Mouse (Mus musculus) heart, adult 2 months (tissue): ENCODE results near the gene Padi3.

Experiments
- CTCF ChIP-seq: fragments of 200-600 bp; IDR thresholded peaks from 2 replicates; pipeline ENCODE4 v1.8.1; 2022; ENCODE audit warnings: antibody characterized with exemption, mild to moderate bottlenecking, moderate library complexity
- EP300 ChIP-seq: fragments of 200-500 bp; IDR thresholded peaks from 2 replicates; pipeline ENCODE4 v1.6.1; 2011; ENCODE audit warnings: low read depth, low read length, control low read depth; ENCODE audit not compliant: insufficient read depth
- POLR2A ChIP-seq: fragments of 200-500 bp; IDR thresholded peaks from 2 replicates; pipeline ENCODE4 v1.6.1; 2011; ENCODE audit warnings: mild to moderate bottlenecking, low read depth, low read length, control low read depth; ENCODE audit not compliant: insufficient read depth

DNA sequence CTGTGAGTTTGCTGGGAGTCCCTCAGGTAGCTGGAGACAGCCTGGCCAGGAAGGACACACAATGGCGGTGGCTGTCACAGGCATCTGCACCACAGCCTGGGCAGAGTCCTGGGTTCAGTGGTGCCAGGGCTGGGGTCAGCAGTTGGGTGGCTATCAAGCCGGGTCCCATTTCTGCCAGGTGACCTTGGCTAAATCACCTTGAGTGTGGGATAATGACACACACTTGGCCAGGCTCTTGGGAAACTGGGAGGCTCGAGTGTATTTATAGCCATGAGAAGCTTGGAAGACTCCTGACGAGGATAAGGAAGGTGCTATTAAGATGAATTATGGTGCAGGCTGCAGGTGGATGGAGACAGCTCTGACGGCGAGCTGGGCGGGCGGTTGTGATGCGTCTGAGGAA, 5.8 kb downstream of the Padi3 start:
- TF ChIP-seq CTCF (no peak), POLR2A (no peak), EP300 (no peak)
